Mouse (Mus musculus) heart, adult 18-20 months (tissue): ENCODE measurements at regions not wholly inside any gene's neighbourhood (a gene's known extent, or its start where the extent isn't known, plus 50 kb on each side); places are given as distances from the start of the nearest gene placed in this dataset.

Experiments
- DNase-seq, 2 experiments: peaks; one replicate each; pipeline ENCODE4 v3.0.0; 2021 to 2022; ENCODE audit warnings: mixed read lengths in 1 of 2

DNA sequence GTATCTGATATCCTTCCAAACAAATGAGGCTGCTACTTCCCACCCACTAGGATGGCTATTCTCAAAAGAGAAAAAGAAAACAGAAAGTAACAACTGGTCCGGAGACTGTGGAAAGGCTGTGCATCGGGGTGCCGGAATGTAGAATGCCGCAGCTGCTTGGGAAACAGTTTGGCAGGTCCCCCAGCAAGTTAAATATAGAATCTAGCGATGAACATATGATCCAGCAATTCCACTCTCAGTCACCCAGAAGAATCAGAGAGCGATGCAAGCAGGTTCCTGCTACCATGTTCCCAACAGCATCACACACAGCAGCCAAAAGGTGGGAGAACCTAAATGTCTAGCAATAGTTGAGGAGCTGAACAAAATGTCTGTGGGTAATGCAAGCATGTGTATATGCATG is 528.3 kb upstream of the Gm19410 start:
- peak; percentile 26 to 31 for DNase-seq

DNA sequence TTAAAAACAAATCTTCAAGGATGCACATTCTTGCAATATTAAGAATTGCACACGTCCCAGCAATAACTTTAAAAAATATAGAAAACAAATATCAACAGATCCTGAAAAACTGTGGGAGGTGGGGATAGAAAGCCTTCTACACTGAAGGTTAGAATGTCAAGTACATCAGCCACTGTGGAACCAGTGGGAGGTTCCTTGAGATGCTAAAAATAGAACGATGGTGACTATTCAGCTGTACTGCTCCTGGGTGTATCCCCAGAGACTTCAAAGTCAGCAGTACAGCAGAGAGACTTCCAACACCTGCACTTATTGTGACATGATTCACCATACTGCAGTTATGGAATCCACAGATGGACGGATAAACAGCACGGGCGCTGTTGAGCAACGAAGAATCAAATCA is 524.7 kb upstream of the Gm19410 start:
- DNase-seq: no peak

DNA sequence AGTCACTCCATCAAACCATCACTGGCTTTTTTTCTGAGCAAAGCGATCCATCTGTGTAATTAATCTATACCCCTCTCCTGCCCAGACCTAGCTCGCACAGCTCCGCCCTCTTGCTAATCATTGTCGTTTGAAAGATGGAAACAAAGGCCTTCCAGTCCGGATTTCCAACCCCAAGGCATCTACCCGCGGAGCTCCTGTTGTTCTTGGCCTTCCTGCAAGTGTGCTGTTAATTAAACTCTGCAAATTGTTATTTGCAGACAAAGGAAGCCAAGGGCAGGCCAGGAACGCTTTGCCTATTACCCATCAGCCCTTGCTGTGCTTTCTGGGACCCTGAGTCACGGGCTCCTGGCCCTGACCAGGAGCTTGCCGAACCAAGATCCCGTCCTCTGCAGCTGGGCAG is 522.0 kb upstream of the Gm19410 start:
- peak in 1 of 2 experiments; percentile 8 for DNase-seq

DNA sequence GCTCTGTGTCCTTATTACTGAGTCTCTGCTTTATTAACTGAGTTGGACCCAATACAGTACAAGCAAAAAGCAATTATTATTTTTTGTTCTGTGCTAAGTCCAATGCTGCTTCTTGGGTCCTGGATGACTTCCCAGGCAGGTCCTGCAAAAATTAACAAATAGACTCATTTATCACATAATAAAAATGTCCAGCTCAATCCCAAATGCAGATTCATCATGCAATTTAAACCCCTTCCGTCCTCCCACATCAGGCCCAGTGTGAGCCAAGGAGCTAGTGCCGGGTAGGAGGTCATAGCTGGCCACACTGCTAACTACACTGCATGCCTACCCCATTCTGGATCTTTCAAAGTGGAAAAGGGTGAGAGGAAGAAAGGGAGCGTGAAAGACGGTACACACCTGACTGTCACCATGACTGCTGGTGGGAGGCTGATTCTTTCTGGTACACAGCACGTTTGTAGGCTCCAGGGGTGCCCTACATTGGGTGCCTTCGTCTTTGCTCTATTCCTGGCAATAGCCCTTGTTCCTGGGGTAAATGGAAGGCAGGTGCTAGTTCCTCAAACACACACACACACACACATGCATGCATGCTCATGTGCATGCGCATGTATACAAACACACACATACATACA is 515.7 kb upstream of the Gm19410 start:
- no peak for DNase-seq

- no peak for DNase-seq
These were observed 514.9 kb upstream of the Gm19410 start for GRCm38 (mm10) chr8:35250641-35251040.

DNA sequence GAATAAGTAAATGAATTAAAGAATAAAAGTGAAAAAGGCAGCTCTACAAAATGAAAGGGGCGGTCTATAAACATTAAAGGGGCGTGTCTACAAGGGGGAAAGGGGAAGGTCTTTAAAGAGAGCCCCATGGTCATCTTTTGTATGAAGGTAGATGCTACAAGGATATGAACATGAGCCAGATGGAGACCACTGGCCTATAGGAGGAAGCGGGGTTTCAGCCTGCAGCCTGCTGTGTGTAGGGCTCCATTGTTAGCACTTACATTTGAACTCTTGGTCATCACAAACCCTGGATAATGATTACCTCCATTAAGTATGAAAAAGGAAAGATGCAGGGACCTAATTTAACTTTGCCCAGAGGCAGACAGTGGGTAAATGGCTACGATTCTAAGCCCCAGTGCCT is 511.6 kb upstream of the Gm19410 start:
- no peak for DNase-seq

- no peak for DNase-seq
These were observed 510.3 kb upstream of the Gm19410 start for GRCm38 (mm10) chr8:35255327-35255726.

DNA sequence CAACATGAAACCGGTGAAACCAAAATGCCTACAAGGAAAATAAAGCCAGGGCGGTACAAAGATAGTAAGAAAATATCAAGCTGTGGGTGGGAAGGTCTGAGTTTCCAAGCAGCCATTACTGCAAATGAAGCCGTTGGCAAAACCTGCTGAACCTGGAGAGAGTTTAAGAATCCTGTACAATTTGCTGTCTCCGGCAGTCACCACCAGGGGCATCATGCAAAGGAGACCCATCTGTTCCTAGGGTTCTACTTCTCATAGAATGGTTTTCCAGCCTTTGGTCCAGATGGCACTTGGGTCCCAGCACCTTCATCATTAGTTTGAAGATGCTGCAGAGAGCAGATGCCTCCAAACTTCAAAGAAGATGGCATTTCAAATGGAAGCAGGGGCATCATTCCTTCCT is 508.6 kb upstream of the Gm19410 start:
- no peak for DNase-seq

DNA sequence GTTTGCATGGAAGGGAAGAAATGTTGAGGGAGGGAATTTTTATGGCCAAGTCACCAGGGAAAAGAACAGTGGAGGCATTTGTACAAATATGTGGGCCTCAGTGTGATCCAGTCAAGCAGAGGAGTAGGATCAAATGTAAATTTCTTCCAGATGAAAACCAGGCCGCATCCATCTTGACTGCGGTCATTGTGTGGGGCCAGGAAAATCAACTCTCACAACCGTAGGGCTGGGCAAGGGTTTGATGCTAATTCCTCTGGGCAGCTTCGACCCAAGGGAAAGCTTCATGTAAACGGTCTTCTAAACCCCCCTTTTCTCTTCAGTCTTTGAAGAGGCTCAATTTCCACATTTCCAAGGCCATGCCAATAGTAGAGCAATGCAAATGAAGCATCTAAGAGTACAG is 497.4 kb upstream of the Gm19410 start:
- no peak for DNase-seq

- DNase-seq: no peak
These were observed 496.6 kb upstream of the Gm19410 start for GRCm38 (mm10) chr8:35268986-35269385.

DNA sequence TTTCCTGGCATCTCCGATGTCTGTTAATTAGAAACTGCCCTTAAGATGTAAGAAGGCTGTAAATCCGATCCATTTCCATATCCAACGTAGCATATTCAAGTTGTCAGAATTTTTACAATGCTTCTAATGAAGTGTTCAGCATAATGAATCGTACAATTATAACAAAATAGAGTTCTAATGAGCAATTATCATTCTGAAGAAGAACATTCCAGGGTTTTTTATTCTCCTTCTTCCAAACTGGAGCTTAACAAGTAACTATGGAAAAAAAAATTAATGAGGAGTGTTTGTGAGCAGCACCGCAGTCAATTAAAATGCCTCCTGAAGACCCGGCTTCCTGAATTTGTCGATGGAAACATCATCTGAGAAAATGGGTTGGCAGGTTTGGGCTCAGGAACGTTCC is 489.6 kb upstream of the Gm19410 start:
- DNase-seq: no peak

GRCm38 (mm10) chr8:35276460-35276859 is 489.1 kb upstream of the Gm19410 start:
- no peak for DNase-seq

DNA sequence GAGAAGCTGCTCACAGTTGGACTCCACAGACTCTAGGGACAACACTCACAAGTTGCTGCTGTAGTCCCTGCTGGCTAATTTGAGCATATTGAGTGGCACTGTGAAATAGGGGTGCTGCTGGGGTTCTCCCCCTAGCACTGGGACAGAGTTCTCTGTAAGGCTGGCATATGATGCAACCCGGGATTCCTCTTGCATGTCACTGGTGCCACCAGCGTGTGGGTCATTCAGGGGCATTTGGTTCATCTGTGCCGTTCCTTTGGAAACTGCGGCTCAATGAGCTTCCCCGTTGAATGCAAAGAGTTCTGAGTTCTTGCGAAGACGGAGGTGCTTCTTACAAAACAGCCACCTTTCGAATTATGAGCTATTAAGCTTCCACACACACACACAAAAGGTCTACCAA is 486.6 kb upstream of the Gm19410 start:
- no peak for DNase-seq

- no peak for DNase-seq
These were observed 484.8 kb upstream of the Gm19410 start for GRCm38 (mm10) chr8:35280741-35281140.

DNA sequence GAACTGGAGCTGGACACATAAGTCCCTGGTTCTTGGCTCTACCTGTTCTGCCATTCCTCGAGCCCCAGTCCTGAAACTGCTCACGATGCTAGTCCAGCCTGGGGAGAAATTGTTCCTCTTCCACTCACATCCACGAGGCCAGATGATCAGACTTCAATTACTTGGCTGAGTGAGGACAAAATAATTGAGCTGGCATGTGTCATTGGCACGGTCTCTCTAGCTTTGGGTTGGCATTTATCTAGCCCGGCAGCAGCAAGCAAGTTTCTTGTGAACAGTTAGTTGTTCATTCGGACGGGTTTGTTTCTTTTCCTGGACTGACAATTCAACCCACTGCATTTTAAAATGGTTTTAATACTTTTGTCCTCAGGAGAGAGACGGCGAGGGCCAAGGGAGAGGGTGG is 482.2 kb upstream of the Gm19410 start:
- no peak for DNase-seq

GRCm38 (mm10) chr8:35289018-35289417 is 476.6 kb upstream of the Gm19410 start:
- DNase-seq: no peak

GRCm38 (mm10) chr8:35289967-35290366 is 475.6 kb upstream of the Gm19410 start:
- no peak for DNase-seq

- no peak for DNase-seq
These were observed 472.0 kb upstream of the Gm19410 start for GRCm38 (mm10) chr8:35293437-35294126.

GRCm38 (mm10) chr8:35296936-35297335 is 468.7 kb upstream of the Gm19410 start:
- DNase-seq: no peak

DNA sequence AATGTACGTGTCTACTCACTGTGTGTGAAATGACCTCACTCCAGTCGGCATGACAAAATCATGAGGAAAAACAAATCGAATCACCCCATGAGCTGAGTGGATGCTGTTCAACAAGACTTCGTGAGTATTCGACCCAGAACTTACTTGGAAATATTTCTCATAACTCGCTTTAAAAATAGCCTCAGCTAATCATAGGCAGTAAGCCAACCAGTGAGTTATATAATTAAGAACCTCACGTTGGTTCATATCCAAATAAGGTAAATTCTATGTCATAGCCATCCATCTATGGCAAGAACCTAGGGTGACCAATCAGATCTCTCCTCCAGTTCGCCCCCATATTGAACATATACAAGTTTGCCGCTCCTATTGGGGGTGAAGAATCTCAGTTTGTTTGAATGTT is 466.5 kb upstream of the Gm19410 start:
- peak; percentile 0 to 6 for DNase-seq

GRCm38 (mm10) chr8:35300359-35300758 is 465.2 kb upstream of the Gm19410 start:
- DNase-seq: peak; percentile 9 to 14

- peak; percentile 41 to 43 for DNase-seq
These were observed 464.6 kb upstream of the Gm19410 start for GRCm38 (mm10) chr8:35300881-35301521.

DNA sequence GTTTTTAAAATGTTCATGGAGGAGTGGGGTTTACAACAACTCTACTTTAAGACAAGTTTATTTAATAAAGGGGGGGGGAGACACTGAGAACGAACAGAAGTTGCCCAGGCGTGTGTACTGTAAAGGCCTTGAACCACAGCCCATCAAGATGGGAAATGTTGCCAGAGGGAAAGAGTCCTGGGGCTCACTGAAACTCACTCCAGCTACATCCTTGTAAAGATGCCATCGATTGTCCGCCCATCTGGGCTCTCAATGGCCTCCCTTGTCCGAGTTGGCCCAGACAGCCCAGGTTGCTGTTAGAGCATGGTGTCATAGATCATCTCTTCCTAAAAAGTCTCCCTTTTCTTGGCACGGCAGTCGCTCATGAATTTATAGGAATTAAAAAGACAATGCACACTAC is 462.7 kb upstream of the Gm19410 start:
- DNase-seq: no peak
